Mouse (Mus musculus) lung, postnatal 4 days (tissue): ENCODE data around the gene Pcnt.
A peak's percentile ranks its signal among the peaks of the same experiment; 100 is the strongest.

ENCODE experiments used
- DNase-seq, 2 experiments: peaks; one replicate each; pipeline ENCODE4 v3.0.0; 2021

Pcnt gene

GRCm38 (mm10) chr10:76442178-76443088 is at the start of gene Pcnt:
TSS of gene Pcnt (minus strand) at chr10:76442786.
- peak; percentile 98 to 99 for DNase-seq

- DNase-seq, result no peak
Measured at GRCm38 (mm10) chr10:76489205-76489604, 46.6 kb upstream of the Pcnt start.

GRCm38 (mm10) chr10:76488265-76488664 is 45.7 kb upstream of the Pcnt start:
- no peak for DNase-seq

GRCm38 (mm10) chr10:76486302-76486701 is 43.7 kb upstream of the Pcnt start:
- DNase-seq, result no peak

GRCm38 (mm10) chr10:76481480-76481879 is 38.9 kb upstream of the Pcnt start:
- no peak for DNase-seq

- DNase-seq, result no peak
Measured at GRCm38 (mm10) chr10:76480851-76481250, 38.3 kb upstream of the Pcnt start.

- DNase-seq, result no peak
Measured at GRCm38 (mm10) chr10:76473759-76474158, 31.2 kb upstream of the Pcnt start.

GRCm38 (mm10) chr10:76468203-76469162 is 25.9 kb upstream of the Pcnt start, which contains the start of the genes Mcm3ap and Ybey:
TSS of gene Mcm3ap (plus strand) at chr10:76468927.
TSS of gene Ybey (minus strand) at chr10:76469114.
- peak; percentile 92 to 94 for DNase-seq

- no peak for DNase-seq
Measured at GRCm38 (mm10) chr10:76462721-76463120, 20.1 kb upstream of the Pcnt start.

- DNase-seq, result no peak
Measured at GRCm38 (mm10) chr10:76462312-76462711, 19.7 kb upstream of the Pcnt start.

- no peak for DNase-seq
Measured at GRCm38 (mm10) chr10:76461255-76461654, 18.7 kb upstream of the Pcnt start.

- peak; percentile 49 to 68 for DNase-seq
Measured at GRCm38 (mm10) chr10:76455289-76455688, 12.7 kb upstream of the Pcnt start.

- DNase-seq, result no peak
Measured at GRCm38 (mm10) chr10:76448851-76449250, 6.3 kb upstream of the Pcnt start, which contains the start of gene 2610028H24Rik. TSS of gene 2610028H24Rik (plus strand) at chr10:76449081.

GRCm38 (mm10) chr10:76447406-76448229 is 5.0 kb upstream of the Pcnt start:
- peak; percentile 75 to 83 for DNase-seq

- DNase-seq, result peak; percentile 53 to 56
Measured at GRCm38 (mm10) chr10:76445996-76446681, 3.6 kb upstream of the Pcnt start.

GRCm38 (mm10) chr10:76440281-76440680 is 2.3 kb downstream of the Pcnt start, which contains the start of gene AC141477.1:
TSS of gene AC141477.1 (minus strand) at chr10:76440444.
- no peak for DNase-seq

GRCm38 (mm10) chr10:76439107-76439890 is 3.3 kb downstream of the Pcnt start:
- DNase-seq, result no peak

- peak in 1 of 2 experiments; percentile 40 for DNase-seq
Measured at GRCm38 (mm10) chr10:76433925-76434324, 8.7 kb downstream of the Pcnt start.

GRCm38 (mm10) chr10:76425674-76426073 is 16.9 kb downstream of the Pcnt start:
- DNase-seq, result no peak

- no peak for DNase-seq
Measured at GRCm38 (mm10) chr10:76416811-76417210, 25.8 kb downstream of the Pcnt start.

- DNase-seq, result no peak
Measured at GRCm38 (mm10) chr10:76408520-76408919, 34.1 kb downstream of the Pcnt start.
